Mouse (Mus musculus) cerebellum, adult (tissue): ENCODE data around the gene Gm4302.
"Not testable (repeated sequence)": the region's sequence is repeated elsewhere in the genome, so short reads cannot be mapped to it uniquely, and the experiment has no call there.

Source experiments
- ATAC-seq: cut with Nextera tagmentation; 2 replicates; pipeline ENCODE4 v1.9.2; 2017; ENCODE audit warnings: mild to moderate bottlenecking, moderate library complexity, mixed read lengths; ENCODE audit not compliant: insufficient number of reproducible peaks, low FRiP score, low TSS enrichment

The Gm4302 gene

DNA sequence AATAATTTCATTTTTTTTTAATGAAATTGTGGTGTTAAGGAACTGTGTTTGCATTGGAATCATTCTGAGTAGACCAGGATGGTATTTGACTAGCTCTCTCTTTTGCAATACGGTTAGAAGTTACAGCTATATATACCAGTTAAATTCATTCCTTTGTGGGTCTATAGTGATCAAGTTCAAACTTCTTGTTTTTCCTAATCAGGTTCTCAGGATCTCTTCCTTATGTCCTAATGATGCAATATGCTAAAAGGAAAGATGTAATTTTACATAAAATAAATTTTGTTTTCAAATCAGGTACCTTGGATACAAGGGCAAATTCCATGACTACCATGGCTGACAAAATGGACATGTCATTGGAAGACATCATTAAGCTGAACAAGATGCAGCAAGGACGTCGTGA is at the start of gene Gm4302:
Gene Gm4302 (plus strand): TSS at position 301 of the 400 bp plus-strand sequence.
- ATAC-seq = not testable (repeated sequence)

DNA sequence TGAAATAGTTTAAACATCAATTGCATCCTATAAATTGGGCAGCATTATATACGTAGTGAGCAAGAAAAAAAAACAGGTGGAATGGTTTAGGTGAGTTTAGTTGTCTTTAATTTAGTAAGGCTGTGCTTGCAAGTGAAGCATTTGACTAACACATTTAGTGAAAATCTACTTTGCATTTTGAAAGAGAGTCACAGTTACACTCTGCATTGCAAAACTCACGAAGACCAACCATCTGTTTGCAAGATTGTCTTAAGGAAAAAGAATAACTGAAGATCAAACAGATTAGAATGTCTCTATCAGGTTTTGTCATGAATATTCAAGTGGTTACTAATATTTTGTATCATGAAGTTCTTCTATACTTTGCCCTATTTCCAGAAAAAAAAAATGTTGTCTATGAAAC is 44.5 kb upstream of the Gm4302 start:
- ATAC-seq = no peak

DNA sequence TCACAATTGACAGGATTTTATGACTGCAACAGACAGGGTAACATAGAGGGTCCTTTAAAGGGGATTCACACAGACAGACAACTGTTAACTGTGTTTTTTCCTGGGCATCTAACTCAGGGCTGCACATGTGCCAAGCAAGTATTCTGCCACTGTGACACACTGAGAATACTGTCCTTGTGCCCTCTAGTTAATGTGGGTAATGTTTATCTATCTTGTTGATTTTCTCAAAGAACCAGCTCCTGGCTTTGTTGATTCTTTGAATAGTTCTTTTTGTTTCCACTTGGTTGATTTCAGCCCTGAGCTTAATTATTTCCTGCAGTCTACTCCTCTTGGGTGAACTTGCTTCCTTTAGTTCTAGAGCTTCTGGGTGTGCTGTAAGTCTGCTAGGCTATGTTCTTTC is 40.5 kb upstream of the Gm4302 start:
- ATAC-seq = not testable (repeated sequence)

DNA sequence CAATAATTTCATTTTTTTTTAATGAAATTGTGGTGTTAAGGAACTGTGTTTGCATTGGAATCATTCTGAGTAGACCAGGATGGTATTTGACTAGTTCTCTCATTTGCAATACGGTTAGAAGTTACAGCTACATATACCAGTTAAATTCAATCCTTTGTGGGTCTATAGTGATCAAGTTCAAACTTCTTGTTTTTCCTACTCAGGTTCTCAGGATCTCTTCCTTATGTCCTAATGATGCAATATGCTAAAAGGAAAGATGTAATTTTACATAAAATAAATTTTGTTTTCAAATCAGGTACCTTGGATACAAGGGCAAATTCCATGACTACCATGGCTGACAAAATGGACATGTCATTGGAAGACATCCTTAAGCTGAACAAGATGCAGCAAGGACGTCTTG is 5.3 kb upstream of the Gm4302 start, which contains the start of gene Gm4301:
Gene Gm4301 (plus strand): TSS at position 301 of the 400 bp plus-strand sequence.
- not testable (repeated sequence) for ATAC-seq

DNA sequence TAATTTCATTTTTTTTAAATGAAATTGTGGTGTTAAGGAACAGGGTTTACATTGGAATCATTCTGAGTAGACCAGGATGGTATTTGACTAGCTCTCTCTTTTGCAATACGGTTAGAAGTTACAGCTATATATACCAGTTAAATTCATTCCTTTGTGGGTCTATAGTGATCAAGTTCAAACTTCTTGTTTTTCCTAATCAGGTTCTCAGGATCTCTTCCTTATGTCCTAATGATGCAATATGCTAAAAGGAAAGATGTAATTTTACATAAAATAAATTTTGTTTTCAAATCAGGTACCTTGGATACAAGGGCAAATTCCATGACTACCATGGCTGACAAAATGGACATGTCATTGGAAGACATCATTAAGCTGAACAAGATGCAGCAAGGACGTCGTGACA is 5.0 kb downstream of the Gm4302 start, which contains the start of gene Gm4303:
Gene Gm4303 (plus strand): TSS at position 301 of the 400 bp plus-strand sequence.
- not testable (repeated sequence) for ATAC-seq

DNA sequence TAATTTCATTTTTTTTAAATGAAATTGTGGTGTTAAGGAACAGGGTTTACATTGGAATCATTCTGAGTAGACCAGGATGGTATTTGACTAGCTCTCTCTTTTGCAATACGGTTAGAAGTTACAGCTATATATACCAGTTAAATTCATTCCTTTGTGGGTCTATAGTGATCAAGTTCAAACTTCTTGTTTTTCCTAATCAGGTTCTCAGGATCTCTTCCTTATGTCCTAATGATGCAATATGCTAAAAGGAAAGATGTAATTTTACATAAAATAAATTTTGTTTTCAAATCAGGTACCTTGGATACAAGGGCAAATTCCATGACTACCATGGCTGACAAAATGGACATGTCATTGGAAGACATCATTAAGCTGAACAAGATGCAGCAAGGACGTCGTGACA is 10.2 kb downstream of the Gm4302 start, which contains the start of gene Gm4305:
Gene Gm4305 (plus strand): TSS at position 301 of the 400 bp plus-strand sequence.
- ATAC-seq = not testable (repeated sequence)

DNA sequence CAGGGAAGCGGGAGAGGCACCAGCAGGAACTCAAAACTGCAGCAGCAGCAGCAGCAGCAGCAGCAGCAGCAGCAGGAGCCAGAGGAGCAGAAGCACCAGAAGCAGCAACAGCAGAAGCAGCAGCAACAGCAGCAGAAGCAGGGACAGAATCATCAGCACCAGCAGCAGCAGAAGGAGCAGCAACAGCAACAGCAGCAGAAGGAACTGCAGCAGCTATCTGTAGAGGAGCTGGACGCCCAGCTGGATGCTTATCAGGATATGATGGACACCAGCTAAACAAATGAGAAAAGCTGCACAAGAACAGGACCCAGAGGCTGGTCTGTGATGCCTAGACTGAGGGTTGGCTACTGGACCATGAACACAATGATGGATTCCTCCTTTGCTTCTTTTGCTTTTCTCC is 16.2 kb downstream of the Gm4302 start:
- not testable (repeated sequence) for ATAC-seq

DNA sequence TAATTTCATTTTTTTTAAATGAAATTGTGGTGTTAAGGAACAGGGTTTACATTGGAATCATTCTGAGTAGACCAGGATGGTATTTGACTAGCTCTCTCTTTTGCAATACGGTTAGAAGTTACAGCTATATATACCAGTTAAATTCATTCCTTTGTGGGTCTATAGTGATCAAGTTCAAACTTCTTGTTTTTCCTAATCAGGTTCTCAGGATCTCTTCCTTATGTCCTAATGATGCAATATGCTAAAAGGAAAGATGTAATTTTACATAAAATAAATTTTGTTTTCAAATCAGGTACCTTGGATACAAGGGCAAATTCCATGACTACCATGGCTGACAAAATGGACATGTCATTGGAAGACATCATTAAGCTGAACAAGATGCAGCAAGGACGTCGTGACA is 20.4 kb downstream of the Gm4302 start, which contains the start of gene Gm4307:
Gene Gm4307 (plus strand): TSS at position 301 of the 400 bp plus-strand sequence.
- not testable (repeated sequence) for ATAC-seq

DNA sequence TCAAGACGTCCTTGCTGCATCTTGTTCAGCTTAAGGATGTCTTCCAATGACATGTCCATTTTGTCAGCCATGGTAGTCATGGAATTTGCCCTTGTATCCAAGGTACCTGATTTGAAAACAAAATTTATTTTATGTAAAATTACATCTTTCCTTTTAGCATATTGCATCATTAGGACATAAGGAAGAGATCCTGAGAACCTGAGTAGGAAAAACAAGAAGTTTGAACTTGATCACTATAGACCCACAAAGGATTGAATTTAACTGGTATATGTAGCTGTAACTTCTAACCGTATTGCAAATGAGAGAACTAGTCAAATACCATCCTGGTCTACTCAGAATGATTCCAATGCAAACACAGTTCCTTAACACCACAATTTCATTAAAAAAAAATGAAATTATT is 41.8 kb downstream of the Gm4302 start, which contains the start of gene Gm4312:
Gene Gm4312 (minus strand): TSS at position 101 of the 400 bp plus-strand sequence.
- not testable (repeated sequence) for ATAC-seq
